Mouse (Mus musculus): ENCODE data around the gene Rpa3.

Gene Rpa3

DNA sequence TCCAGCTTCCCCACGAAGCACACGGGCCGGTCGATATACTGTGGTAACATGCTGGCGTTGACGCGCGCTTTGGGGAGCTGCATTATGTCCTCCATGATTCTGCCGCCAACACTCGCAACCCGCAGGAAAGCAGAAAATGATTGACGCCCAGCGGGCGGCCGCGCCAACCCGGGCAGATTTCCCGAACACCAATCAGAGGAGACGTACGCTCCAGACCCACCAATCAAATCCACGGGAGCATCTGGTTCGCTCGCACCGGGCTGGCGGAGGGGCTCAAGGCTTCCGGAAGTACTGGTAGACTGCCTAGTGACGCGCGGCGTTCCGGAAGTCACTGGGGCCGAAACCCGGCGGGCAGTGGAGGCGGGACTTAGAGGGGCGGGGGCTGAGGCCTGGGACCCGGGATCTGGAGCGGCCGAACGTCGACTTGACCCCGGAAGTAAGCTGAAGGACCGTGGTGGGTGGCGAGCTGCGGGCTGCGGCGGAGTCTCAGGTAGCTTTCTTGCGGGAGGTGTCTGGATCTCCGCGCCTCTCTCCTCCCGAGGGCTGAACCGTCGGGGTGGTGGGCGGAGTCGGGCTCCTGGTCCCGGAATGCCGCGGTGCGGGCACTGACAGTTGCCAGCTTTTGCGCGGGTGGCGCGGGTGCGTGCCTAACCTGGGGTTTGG is at the start of gene Rpa3, which contains the start of the genes Umad1 and Gm45062:
Rpa3 (minus strand) TSS at position 170 of the 663 bp plus-strand sequence.
Umad1 (plus strand) TSS at position 285 of the 663 bp plus-strand sequence.
Gm45062 (plus strand) TSS at position 447 of the 663 bp plus-strand sequence.
- ChIA-PET POLR2A (interaction anchor here in 3 of 4 experiments (0.6 to 3.0 kb wide), 24 partner anchors 9 to 574 kb away, joined by 3 to 16 read pairs (median 4); partner anchors contain the start of gene C1galt1 (in 2 of the 3)), CTCF (interaction anchor here in 2 of 4 experiments (0.8 to 1.7 kb wide), 3 partner anchors 11 to 415 kb away, joined by 3 to 7 read pairs (median 4); partner anchors contain the start of gene C1galt1 (in 1 of the 2))

DNA sequence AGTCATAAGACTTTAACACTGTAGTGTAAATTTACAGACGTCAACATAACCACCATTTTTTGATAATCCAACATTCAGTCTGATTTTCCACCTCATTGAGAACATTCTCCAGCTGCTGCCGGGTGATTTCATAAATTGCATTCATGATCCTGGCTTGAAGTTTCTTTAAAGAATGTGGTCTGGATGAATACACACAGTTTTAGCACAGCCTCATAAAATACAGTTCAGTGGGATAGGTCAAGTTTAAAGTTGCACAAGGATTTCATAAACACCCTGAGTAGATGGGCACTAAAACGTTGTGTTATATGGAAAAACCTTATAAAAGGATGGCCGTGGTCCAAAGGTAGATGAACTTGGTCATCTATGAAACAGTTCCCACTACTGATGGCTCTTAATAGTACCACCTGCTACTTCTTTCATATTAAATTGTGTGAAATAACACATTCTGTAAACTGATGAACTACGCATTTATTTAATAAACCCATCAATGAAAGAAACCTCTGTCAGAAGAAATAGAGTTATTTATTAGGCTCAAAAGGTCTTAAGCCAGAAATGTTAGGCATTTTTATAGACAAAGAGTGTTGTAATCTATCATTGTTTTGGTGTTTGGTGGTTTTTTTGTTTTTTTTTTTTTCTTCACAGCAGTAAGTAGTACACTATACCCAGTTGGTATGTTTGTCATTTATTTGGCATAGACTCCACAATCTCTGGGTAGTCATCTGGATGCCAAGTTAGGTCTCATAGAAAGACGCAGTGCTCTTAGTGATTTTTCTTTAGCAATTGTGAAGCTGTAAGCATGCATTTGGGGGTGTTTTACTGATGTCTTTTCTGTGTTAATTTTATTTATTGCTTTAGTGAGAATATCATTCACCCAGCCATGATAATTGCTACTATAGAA is 49.2 kb upstream of the Rpa3 start:
- CTCF ChIA-PET: interaction anchor here in 1 of 4 experiments (0.7 kb wide), 1 partner anchor 194 kb away, joined by 4 read pairs; no protein-coding TSS in a partner anchor
- POLR2A ChIA-PET: no interaction called here

GRCm38 (mm10) chr6:8299066-8299863 is 40.3 kb upstream of the Rpa3 start:
- ChIA-PET CTCF (interaction anchor here in 1 of 4 experiments (0.7 kb wide), 1 partner anchor 20 kb away, joined by 3 read pairs; no protein-coding TSS in a partner anchor), POLR2A (interaction anchor here in 2 of 4 experiments (0.6 kb wide), 3 partner anchors 68 to 478 kb away, joined by 3 read pairs; no protein-coding TSS in a partner anchor)

- ChIA-PET POLR2A (interaction anchor here in 2 of 4 experiments (0.7 to 1.1 kb wide), 5 partner anchors 36 to 585 kb away, joined by 3 to 5 read pairs (median 3); partner anchors contain the start of gene Rpa3 (in 1 of the 2)), CTCF (interaction anchor here in 3 of 4 experiments (0.6 to 1.0 kb wide), 6 partner anchors 11 to 358 kb away, joined by 3 read pairs; no protein-coding TSS in a partner anchor)
These were observed 35.2 kb upstream of the Rpa3 start for GRCm38 (mm10) chr6:8294048-8294784.

DNA sequence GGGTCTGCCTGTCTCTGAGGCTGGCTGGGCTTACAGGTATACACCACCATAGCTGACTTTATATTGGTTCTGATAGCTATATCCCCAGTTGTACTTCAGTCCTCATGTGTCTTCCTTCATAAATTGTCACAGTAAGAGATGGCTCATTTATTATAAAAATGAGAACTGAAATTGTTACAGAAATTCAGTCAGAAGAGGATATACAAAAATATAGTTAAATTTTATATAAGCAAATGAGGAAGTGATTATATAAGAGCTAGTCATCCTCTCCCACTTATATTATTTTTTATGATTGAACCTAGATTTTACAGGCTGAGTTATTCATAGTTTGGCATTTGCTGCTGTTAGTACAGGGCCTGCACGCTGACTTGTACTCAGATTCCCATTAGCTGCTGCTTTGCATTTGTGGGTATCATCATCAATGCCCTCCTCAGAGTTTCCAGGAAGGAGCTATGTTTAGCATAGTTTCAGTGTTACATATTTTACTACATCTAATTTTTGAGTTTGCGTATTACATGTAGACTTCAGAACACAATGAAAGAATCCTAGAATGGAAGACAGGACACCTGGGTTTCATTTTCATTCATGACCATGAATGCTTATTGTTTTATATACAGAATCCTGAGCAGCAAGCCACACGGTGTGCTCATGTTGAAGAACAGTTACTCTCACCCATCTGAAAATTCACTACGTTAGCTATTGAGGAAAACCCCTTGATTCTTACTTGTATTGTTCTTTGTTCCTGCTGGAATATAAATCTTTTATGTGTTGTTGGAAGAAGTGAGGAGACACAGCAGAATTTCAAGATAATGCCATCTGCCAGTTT is 30.0 kb upstream of the Rpa3 start:
- ChIA-PET POLR2A (interaction anchor here in 1 of 4 experiments (0.6 kb wide), 1 partner anchor 52 kb away, joined by 5 read pairs; no protein-coding TSS in a partner anchor), CTCF (interaction anchor here in 1 of 4 experiments (0.6 kb wide), 1 partner anchor 21 kb away, joined by 11 read pairs; no protein-coding TSS in a partner anchor)

DNA sequence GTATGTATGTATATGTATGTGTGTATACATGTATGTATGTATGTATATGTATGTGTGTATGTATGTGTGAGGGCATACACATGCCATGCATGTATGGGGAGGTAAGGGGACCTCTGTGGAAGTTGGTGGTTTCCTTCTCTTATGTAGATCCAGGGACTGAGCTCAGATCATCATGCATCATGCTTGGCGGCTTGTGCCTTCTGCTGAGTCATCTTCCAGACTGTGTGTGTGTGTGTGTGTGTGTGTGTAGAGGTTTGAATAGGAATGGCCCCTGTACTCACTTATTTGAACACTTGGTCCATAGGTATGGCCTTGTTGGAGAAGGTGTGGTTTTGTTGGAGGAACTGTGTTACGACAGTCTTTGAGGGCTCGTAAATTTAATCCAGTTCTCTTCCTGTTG is 27.2 kb upstream of the Rpa3 start:
- CTCF ChIA-PET: no interaction called here
- POLR2A ChIA-PET: no interaction called here

DNA sequence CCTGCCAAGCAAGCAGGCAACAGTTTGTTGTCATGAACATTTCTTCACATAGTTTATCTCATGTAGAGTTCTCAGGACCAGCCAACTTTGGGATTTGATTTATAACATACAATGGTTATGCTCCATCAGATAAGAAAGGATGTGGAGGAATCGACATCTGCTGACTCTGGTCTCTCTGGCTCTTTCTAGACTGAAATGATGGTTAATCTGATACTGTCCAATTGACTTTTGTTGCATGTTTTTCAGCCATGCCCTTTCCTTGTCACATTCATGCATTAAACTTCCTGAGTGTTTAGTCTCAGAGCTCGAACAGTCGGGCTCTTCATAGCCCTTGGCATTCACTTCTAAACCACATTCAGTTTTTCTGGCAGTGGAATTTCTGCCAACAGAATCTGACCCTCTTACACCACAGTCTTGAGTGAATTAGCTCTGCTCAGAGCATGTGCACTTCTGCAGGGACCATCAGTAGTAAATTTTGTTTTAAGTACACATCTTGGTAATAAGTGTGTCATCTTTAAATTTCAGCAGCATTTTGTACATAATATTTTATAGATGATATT is 26.5 kb upstream of the Rpa3 start:
- CTCF ChIA-PET: no interaction called here

DNA sequence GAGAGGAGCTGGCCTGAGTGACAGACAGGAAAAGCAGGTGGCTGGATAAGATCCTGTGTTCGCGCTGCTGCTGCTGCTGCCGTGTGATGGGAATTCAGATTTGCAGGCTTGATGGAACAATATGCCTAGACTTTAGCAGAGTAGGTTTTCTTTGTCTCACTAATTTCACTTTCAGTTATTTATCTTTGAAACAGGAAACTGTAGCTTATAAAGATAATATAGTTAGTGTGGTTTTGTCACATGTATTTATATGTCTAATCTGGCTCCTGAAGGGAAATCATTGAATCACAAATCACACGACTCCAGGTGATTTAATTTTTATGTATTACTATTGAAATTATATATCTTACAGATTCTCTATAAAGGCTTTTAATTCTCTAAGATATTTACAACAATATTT is 24.3 kb upstream of the Rpa3 start:
- CTCF ChIA-PET: interaction anchor here in 1 of 4 experiments (0.6 kb wide), 1 partner anchor 11 kb away, joined by 3 read pairs; no protein-coding TSS in a partner anchor
- POLR2A ChIA-PET: no interaction called here

More for the DNA sequence above, 26.5 kb upstream of the Rpa3 start:
- POLR2A ChIA-PET: no interaction called here

GRCm38 (mm10) chr6:8278426-8279002 is 19.5 kb upstream of the Rpa3 start:
- POLR2A ChIA-PET: no interaction called here
- CTCF ChIA-PET: no interaction called here

GRCm38 (mm10) chr6:8276431-8276830 is 17.5 kb upstream of the Rpa3 start:
- POLR2A ChIA-PET: no interaction called here
- CTCF ChIA-PET: interaction anchor here in 2 of 4 experiments (0.5 to 0.7 kb wide), 2 partner anchors 30 to 58 kb away, joined by 3 read pairs; no protein-coding TSS in a partner anchor

DNA sequence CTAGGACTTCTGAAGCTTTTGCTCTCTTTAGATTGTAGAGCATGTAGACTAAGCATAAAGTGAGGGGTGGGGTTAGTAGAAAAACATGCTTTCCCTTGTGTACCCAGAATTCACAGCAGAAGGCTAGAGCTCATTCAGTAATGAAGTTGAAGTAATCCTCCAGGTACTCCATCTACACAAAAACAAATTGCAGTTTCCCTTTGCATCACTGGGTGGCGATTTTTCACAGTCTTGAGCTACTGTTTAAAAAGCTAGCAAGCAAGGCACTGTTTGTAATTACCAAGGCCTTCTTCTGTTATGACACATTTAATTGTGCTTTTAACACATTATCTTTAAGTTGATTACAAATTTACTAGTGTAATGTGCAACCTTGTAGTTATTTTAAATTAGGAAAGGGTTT is 16.1 kb upstream of the Rpa3 start:
- POLR2A ChIA-PET: interaction anchor here in 2 of 4 experiments (1.3 to 1.9 kb wide), 3 partner anchors 16 to 210 kb away, joined by 3 to 10 read pairs (median 4); partner anchors contain the start of genes Gm45062 (in 1 of the 2), Rpa3 (in 1 of the 2) and Umad1 (in 1 of the 2)
- CTCF ChIA-PET: interaction anchor here (0.6 to 1.5 kb wide), 13 partner anchors 9 to 556 kb away, joined by 3 to 6 read pairs (median 3); partner anchors contain the start of genes Gm45062 (in 1 of the 4), Ica1 (in 1 of the 4), Rpa3 (in 1 of the 4) and Umad1 (in 1 of the 4)

DNA sequence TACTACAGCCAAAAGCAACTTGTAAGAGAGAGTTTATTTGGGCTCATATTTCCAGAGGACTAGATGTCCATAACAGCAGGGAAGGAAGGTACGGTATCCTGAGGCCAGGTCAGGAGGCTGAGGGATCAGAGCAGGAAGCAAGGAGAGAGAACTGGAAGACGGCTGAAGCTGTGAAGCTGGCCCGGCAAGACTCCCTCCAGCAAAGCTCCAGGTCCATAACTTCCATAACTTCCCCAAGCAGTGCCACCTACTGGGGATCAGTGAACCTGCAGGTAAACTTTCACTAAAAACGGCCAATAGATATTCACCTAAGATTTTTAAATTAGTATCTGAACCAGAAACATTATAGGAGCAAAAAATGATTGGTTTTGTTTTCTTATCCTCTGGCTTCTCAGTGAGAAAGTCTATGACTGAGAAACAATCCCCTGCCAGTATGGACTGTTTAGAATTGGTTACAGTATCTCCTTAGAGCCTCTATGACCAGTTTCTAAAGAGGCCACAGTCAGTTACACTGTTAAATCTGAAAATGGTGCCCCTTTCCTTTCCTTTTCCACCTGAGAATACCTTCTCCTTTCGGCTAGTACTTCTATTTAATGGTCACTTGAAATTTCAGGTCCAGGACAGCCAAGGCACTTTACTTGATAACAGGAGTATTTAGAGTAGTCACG is 15.5 kb upstream of the Rpa3 start:
- CTCF ChIA-PET: interaction anchor here (0.5 to 1.5 kb wide), 15 partner anchors 16 to 560 kb away, joined by 3 to 6 read pairs (median 3); partner anchors contain the start of genes Gm45062 (in 1 of the 4), Rpa3 (in 1 of the 4) and Umad1 (in 1 of the 4)
- POLR2A ChIA-PET: interaction anchor here in 2 of 4 experiments (1.3 to 1.9 kb wide), 3 partner anchors 15 to 211 kb away, joined by 3 to 10 read pairs (median 4); partner anchors contain the start of genes Gm45062 (in 1 of the 2), Rpa3 (in 1 of the 2) and Umad1 (in 1 of the 2)

DNA sequence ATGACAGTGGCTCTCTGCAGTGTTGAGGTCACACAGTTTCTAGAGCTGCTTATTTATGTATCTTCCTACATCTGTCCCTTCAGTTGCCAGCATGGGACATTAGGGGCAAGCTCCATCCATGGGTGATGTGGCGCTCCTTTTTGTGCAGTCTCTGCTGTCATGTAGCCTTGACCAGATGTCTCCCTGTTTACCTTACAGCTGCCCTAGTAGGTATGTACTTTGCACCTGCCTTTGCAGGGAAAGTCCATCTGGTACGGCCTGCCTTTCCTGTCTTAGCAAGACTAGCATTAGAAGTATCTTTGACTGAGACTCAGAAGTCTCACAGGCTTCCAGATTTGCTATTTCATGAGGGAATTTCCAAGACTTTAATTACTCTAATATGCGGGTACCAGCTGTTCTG is 12.1 kb upstream of the Rpa3 start:
- ChIA-PET POLR2A (interaction anchor here in 1 of 4 experiments (0.6 kb wide), 1 partner anchor 63 kb away, joined by 3 read pairs; no protein-coding TSS in a partner anchor), CTCF (interaction anchor here in 2 of 4 experiments (0.6 to 1.9 kb wide), 3 partner anchors 12 to 436 kb away, joined by 4 to 7 read pairs (median 7); partner anchors contain the start of genes Gm45062 (in 1 of the 2), Rpa3 (in 1 of the 2) and Umad1 (in 1 of the 2))

- ChIA-PET CTCF (interaction anchor here in 1 of 4 experiments (1.7 kb wide), 1 partner anchor 10 kb away, joined by 7 read pairs; no protein-coding TSS in a partner anchor), POLR2A (interaction anchor here in 3 of 4 experiments (0.6 to 3.0 kb wide), 21 partner anchors 8 to 565 kb away, joined by 3 to 16 read pairs (median 4); partner anchors contain the start of gene C1galt1 (in 2 of the 3))
These were observed 683 bp upstream of the Rpa3 start for GRCm38 (mm10) chr6:8259667-8260044.
